Mouse (Mus musculus): ENCODE measurements around the gene Mroh9.
A peak's percentile ranks its signal among the peaks of the same experiment; 100 is the strongest.

- peak; percentile 24; the same call in 1 of the 2 replicates for TF ChIP-seq CTCF (conservative IDR thresholded peaks at IDR 0.05; ENCODE audit: low read length)
- TF ChIP-seq POU5F1 (IDR thresholded peaks at IDR 0.05; ENCODE audit: borderline replicate concordance, low read length): no peak
Measured at GRCm38 (mm10) chr1:163091438-163092155, 6.1 kb upstream of the Mroh9 start.
